Mouse (Mus musculus): ENCODE data around the gene Gmds.

DNA sequence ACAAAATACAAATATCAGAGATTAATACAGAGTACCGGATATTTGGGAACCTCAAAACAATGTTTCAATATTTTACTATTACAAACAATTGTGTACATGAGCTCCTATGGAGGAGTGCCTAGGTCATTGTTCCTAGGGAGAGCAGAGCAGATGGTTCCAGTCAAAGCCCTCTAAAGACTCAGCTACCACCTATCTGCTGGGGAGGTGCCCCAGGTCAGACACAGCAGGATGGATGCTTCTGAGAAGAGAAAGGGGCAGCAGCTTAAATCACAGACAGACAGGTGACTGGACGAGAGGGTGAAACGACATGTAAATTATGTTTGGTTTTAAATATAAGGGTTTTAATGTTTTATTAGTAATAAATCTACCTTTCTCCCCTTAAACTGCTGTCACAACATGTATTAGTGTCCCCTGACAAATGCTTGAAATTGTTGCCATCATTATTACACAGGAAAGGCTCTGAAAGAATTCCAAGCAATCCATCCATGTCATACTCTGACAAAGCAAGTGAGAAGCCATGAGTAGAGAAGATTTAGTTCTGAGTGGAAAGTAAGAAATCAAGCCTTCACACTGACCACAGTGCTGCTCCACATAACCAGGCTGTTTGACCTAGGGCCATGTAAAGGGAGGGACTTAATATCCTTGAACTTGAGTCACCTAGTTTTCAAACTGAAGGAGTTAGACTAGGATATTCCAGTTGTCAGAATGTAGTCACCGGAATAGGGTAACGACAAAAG lies 131.2 kb downstream of the Gmds start:
- TF ChIP-seq ZC3H11A (IDR thresholded peaks at IDR 0.05; ENCODE audit: borderline replicate concordance, low read depth, low read length) = no peak
- no peak for TF ChIP-seq CHD2 (IDR thresholded peaks at IDR 0.05; ENCODE audit: low read depth, low read length)
- no peak for TF ChIP-seq MAFK (IDR thresholded peaks at IDR 0.05; ENCODE audit: insufficient read depth, low read depth, low read length)
- no peak for TF ChIP-seq HCFC1 (IDR thresholded peaks at IDR 0.05; ENCODE audit: borderline replicate concordance, insufficient read depth, low read length)

All from ES-E14 (cell line).